Mouse (Mus musculus) activated CD4-positive, CD25-positive, alpha-beta regulatory T cell, adult 9 weeks (primary cell): ENCODE data around the gene Cdadc1. TPM values are rescaled to one million over a fixed set of nuclear protein-coding genes. Genes with fewer than 3 reads are reported as not detected.

Experiments
- polyA plus RNA-seq: library from polyadenylated mRNA; unstranded; fragments of 100-300 nt; shearing (Covaris generic); gene quantifications from one replicate; pipeline ENCODE4 v1.2.1, GENCODE M21; 2017

Gene Cdadc1
- 38.4 TPM for polyA plus RNA-seq

DNA sequence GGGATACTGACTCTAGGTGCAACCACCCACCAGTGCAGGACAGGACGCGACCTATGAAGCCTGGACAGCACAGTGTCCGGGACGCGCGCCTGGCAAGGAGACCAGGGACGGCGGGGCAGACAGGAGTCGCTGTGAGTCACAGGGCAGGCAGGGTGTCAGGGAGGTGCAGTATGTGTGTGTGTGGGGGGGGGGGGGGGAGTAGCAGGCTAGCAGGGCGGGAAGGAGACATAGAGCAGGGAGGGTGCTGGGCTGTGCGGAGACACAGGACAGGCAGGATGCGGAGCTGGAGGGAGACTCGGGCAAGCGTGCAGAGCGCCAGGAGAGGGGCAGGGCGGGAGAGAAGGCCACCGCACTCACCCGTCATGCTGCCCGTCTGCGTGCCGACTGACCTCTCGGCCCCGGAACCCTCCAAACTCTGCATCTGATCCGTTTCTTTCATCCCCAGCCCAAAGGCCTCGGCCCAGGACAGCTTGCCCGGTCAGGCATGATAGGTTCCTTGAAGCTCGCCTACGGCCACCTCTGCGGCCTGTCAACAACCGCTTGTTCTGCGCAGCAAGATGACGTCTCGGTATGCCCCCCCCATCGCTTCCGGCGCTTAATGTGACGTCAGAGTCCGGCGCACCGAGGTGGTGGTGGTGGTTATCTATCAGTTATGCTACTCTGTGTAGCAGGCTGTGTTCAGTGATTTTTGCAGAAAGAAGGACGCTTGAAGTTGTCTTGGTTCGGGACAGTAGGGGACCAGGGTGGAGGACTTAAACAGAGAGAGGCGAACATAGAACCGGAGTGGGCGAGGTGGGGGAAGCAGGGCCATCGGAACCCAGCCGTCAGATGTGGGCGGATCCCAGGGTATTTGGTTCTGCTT is at the start of gene Cdadc1:
Gene Cdadc1 (minus strand): TSS at position 562 of the 862 bp plus-strand sequence.

DNA sequence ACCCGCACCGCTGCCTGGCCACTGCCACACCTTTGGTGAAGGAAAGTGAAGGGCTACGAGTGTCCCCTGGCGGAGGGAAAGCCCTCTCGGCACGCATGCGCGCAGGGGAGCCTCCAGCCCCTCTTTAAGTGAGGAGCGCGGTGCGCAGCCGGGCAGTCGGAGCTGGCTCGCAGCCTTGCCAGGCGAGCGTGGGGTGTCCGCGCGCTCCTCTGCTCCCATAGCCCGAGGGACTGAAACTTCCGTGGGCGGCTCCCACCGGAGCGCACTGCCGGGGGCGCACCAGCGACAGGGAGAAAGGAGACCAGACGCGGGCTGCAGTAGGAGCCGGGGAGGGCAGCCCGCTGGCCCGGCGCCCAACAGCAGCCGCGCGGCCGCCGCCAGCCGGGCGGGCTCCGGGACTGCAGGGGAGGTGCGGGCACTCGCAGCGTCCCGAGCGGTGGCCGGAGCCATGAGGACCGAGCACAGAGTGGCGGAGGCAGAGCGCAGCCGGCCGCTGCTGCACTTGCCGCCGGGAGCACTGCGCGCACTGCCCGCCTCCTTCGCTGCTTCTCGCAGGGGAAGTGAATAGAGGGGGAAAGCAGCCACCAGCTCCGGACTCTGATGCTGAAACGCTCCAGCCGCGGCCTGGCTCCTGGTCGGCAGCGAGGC is 27.5 kb upstream of the Cdadc1 start, which contains the start of gene Shisa2:
Gene Shisa2 (plus strand): TSS at position 151 of the 648 bp plus-strand sequence.

Other genes with a start within 250 kb of the Cdadc1 start
- gene Phf11d, start 232.5 kb downstream of the Cdadc1 start, polyA plus RNA-seq: 17.7 TPM
- gene Phf11c, start 202.6 kb downstream of the Cdadc1 start, polyA plus RNA-seq: 27.2 TPM
- gene Setdb2, start 157.1 kb downstream of the Cdadc1 start, polyA plus RNA-seq: 28.6 TPM
- 59.1 TPM for gene Cab39l, start 157.0 kb downstream of the Cdadc1 start, polyA plus RNA-seq
- gene Shisa2, start 27.3 kb upstream of the Cdadc1 start, polyA plus RNA-seq: not detected